Mouse (Mus musculus) myocyte (in vitro differentiated cells): ENCODE data around the gene Son. TPM values are rescaled to one million over a fixed set of nuclear protein-coding genes. Genes with fewer than 3 reads are reported as not detected.
A peak's percentile ranks its signal among the peaks of the same experiment; 100 is the strongest.

ENCODE experiments used
- H3K27me3 ChIP-seq: one replicate; pipeline ENCODE4 v1.6.1; 2011; ENCODE audit not compliant: control insufficient read depth, insufficient read depth, insufficient read length
- H3K36me3 ChIP-seq: one replicate; pipeline ENCODE4 v1.6.1; 2011; ENCODE audit not compliant: control insufficient read depth, insufficient read depth
- H3K4me2 ChIP-seq: one replicate; pipeline ENCODE4 v1.6.1; 2011; ENCODE audit warnings: low read depth, control low read depth
- H3K4me3 ChIP-seq: one replicate; pipeline ENCODE4 v1.5.1; 2011; ENCODE audit warnings: mild to moderate bottlenecking, control low read depth, moderate library complexity
- H3K79me2 ChIP-seq: one replicate; pipeline ENCODE4 v1.6.1; 2011; ENCODE audit not compliant: control insufficient read depth, insufficient read depth
- H3ac ChIP-seq: one replicate; pipeline ENCODE4 v1.6.1; 2011; ENCODE audit not compliant: control insufficient read depth, insufficient read length
- CEBPB ChIP-seq: IDR thresholded peaks from 2 replicates; pipeline ENCODE4 v1.6.1; 2011; ENCODE audit warnings: mild to moderate bottlenecking, moderate library complexity; ENCODE audit not compliant: poor library complexity, insufficient read depth, severe bottlenecking
- E2F4 ChIP-seq: IDR thresholded peaks from one replicate; pipeline ENCODE4 v1.6.1; 2011; ENCODE audit warnings: mild to moderate bottlenecking, control low read depth, moderate library complexity; ENCODE audit not compliant: insufficient read depth
- MAX ChIP-seq: IDR thresholded peaks from one replicate; pipeline ENCODE4 v1.6.1; 2011; ENCODE audit warnings: low read depth, mild to moderate bottlenecking, control low read depth
- MYOD1 ChIP-seq, 3 experiments: IDR thresholded peaks; one replicate each; pipeline ENCODE4 v1.6.1; 2011; ENCODE audit warnings: control low read depth in 2 of 3, low read depth in 2 of 3, mild to moderate bottlenecking in 2 of 3, moderate library complexity in 1 of 3; ENCODE audit not compliant: insufficient read length in 2 of 3, control insufficient read depth in 1 of 3
- MYOG ChIP-seq, 3 experiments: IDR thresholded peaks; one replicate each; pipeline ENCODE4 v1.6.1; 2011; ENCODE audit warnings: control low read depth in 2 of 3, low read depth in 2 of 3, mild to moderate bottlenecking in 2 of 3; ENCODE audit not compliant: insufficient read length in 2 of 3, control insufficient read depth in 1 of 3, insufficient read depth in 1 of 3
- POLR2A ChIP-seq: IDR thresholded peaks from one replicate; pipeline ENCODE4 v1.6.1; 2011; ENCODE audit warnings: low read depth, mild to moderate bottlenecking, control low read depth, moderate library complexity; ENCODE audit not compliant: insufficient read length
- POLR2AphosphoS2 ChIP-seq: IDR thresholded peaks from one replicate; pipeline ENCODE4 v1.6.1; 2011; ENCODE audit warnings: low read depth, control low read depth; ENCODE audit not compliant: insufficient read length
- REST ChIP-seq: IDR thresholded peaks from one replicate; pipeline ENCODE4 v1.6.1; 2011; ENCODE audit warnings: mild to moderate bottlenecking, control low read depth, moderate library complexity; ENCODE audit not compliant: insufficient read depth, insufficient read length
- SRF ChIP-seq: IDR thresholded peaks from one replicate; pipeline ENCODE4 v1.6.1; 2011; ENCODE audit warnings: low read depth; ENCODE audit not compliant: control insufficient read depth, insufficient read length
- TCF12 ChIP-seq: IDR thresholded peaks from one replicate; pipeline ENCODE4 v1.6.1; 2011; ENCODE audit warnings: mild to moderate bottlenecking, control low read depth; ENCODE audit not compliant: poor library complexity, insufficient read depth, severe bottlenecking
- TCF3 ChIP-seq: IDR thresholded peaks from one replicate; pipeline ENCODE4 v1.6.1; 2011; ENCODE audit warnings: low read depth, control low read depth; ENCODE audit not compliant: insufficient read length
- USF1 ChIP-seq: IDR thresholded peaks from one replicate; pipeline ENCODE4 v1.6.1; 2011; ENCODE audit warnings: low read depth, mild to moderate bottlenecking, control low read depth, moderate library complexity
- polyA plus RNA-seq: library from polyadenylated mRNA; unstranded; fragments of >200 nt; fragmentation: generic; extraction: Trizol; gene quantifications from one replicate; pipeline ENCODE4 v1.2.1, GENCODE M21; 2012; ENCODE audit warnings: missing spikeins

Gene Son
- polyA plus RNA-seq, 1 experiment = 48.7 TPM

- Histone ChIP-seq H3K36me3 (no peaks in the 10 kb centered on the region), H3K27me3 (no peaks in the 10 kb centered on the region), H3K79me2 (peaks cover 50% of the 10 kb centered on the region), H3ac (no peak overlapping the region), H3K4me2 (peak overlapping the region; percentile 82), H3K4me3 (peak overlapping the region; percentile 74)
- TF ChIP-seq POLR2AphosphoS2 (no peak), CEBPB (peak; percentile 72)
Measured at GRCm38 (mm10) chr16:91727433-91727832, 80.1 kb downstream of the Son start.

GRCm38 (mm10) chr16:91728123-91729065 is 81.1 kb downstream of the Son start, which contains the start of gene Cryzl1:
Cryzl1 (minus strand) TSS chr16:91728975.
- TF ChIP-seq CEBPB (no peak), POLR2AphosphoS2 (peak; percentile 69), REST (no peak), USF1 (no peak), SRF (peak; percentile 29), TCF12 (no peak), TCF3 (peak; percentile 10), MAX (no peak), MYOG (IDR thresholded peaks at IDR 0.05; ENCODE audit: control insufficient read depth in 1 of 3, insufficient read depth in 1 of 3, insufficient read length in 2 of 3, low read depth in 2 of 3) (no peak), POLR2A (peak; percentile 72), MYOD1 (IDR thresholded peaks at IDR 0.05; ENCODE audit: control insufficient read depth in 1 of 3, insufficient read length in 2 of 3, low read depth in 2 of 3) (no peak), E2F4 (no peak)
- Histone ChIP-seq H3K27me3 (no peaks in the 10 kb centered on the region), H3ac (peak within 1 kb of the TSS; percentile 92), H3K4me3 (peak within 1 kb of the TSS; percentile 74), H3K4me2 (peak within 1 kb of the TSS; percentile 82), H3K36me3 (no peaks in the 10 kb centered on the region), H3K79me2 (peaks cover 60% of the 10 kb centered on the region)

Other genes with a start within 250 kb of the Son start
- gene Il10rb, start 241.3 kb upstream of the Son start, polyA plus RNA-seq = 13.7 TPM
- gene Ifnar1, start 162.3 kb upstream of the Son start, polyA plus RNA-seq = 16.2 TPM
- gene Ifngr2, start 100.4 kb upstream of the Son start, polyA plus RNA-seq = 18.7 TPM
- gene Tmem50b, start 49.7 kb upstream of the Son start, polyA plus RNA-seq = 11.4 TPM
- gene Dnajc28, start 28.5 kb upstream of the Son start, polyA plus RNA-seq = 0.80 TPM
- 64.1 TPM for gene Gart, start 554 bp upstream of the Son start, polyA plus RNA-seq
- gene Donson, start 41.3 kb downstream of the Son start, polyA plus RNA-seq = 3.5 TPM
- gene Cryzl1, start 81.5 kb downstream of the Son start, polyA plus RNA-seq = 27.6 TPM
- 27.5 TPM for gene Itsn1, start 81.8 kb downstream of the Son start, polyA plus RNA-seq